Mouse (Mus musculus) skeletal muscle tissue, adult 2 months (tissue): ENCODE measurements around the gene Vmn1r221.
"Not testable (repeated sequence)": the region's sequence is repeated elsewhere in the genome, so short reads cannot be mapped to it uniquely, and the experiment has no call there.

ENCODE experiments used
- DNase-seq: peaks from one replicate; pipeline ENCODE4 v3.0.0-alpha.2; 2012; ENCODE audit warnings: low read depth, low spot score

The Vmn1r221 gene

DNA sequence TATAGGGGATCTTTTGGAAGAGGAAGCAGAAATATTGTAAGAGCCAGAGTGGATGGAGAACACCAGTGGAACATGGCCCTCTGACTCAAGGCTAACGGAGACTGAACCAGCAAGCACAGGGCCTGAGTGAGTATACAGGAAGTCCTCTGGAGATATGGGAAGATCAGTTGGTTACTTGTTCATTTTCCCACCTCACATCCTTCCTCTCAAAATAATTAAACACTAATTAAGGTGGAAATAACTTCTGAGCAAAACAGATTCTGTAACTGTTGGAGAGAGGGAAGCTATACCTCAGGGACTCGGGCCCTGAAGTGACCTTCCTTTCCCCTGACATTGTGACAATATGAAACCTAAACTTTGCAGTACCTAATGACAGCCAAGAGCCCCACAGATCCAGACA lies at the start of gene Vmn1r221:
Vmn1r221 (plus strand) TSS at position 301 of the 400 bp plus-strand sequence.
- not testable (repeated sequence) for DNase-seq

- DNase-seq = not testable (repeated sequence)
These were observed 47.5 kb upstream of the Vmn1r221 start for GRCm38 (mm10) chr13:23166471-23166870.

DNA sequence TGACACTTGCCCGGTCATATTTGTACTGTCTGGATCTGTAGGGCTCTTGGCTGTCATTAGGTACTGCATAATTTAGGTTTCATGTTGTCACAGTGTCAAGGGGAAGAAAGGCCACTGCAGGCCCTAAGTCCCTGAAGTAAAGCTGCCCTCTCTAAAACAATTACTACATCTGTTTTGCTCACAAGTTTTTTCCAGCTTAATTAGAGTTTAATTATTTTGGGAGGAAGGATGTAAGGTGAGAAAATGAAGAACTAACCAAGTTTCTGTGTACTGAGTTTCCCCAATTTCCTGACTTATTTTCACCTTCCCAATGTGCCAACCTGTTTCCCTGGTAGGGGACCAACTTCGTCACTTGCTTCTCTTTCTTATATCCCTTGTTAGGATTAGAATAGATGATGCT lies 26.1 kb upstream of the Vmn1r221 start, which contains the start of gene Vmn1r220:
Vmn1r220 (minus strand) TSS at position 101 of the 400 bp plus-strand sequence.
- no peak for DNase-seq

DNA sequence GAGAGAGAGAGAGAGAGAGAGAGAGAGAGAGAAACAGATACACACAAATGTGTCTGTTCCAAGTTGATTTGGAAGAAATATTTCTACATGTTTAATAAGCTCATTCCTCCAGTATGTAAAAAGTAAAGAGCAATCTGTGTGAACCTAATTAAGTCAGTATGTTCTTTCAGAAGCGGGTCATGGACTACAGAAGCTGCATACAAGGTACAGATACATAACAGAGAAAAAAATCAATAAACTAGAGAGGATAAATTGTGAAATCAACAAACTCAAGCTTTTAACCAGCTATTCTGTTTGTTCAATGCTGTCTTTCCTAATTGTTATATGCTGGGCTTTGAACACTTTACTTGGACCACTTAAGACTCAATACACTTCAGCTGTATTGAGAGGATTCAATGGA lies 10.0 kb upstream of the Vmn1r221 start:
- DNase-seq = not testable (repeated sequence)

DNA sequence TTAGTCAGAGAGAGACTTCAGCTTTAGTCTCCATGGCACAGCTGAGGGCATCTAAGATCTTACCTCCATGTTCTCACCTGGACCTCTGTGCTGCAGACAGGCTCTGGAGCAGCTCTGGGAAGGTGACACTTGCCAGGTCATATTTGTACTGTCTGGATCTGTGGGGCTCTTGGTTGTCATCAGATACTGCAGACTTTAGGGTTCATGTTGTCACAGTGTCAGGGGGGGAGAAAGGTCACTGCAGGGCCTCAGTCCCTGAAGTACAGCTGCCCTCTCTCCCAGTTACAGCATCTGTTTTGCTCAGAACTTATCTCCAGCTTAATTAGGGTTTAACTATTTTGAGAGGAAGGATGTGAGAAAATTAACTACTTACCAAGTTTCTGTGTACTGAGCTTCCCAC lies 21.9 kb downstream of the Vmn1r221 start, which contains the start of gene Vmn1r222:
Vmn1r222 (minus strand) TSS at position 101 of the 400 bp plus-strand sequence.
- not testable (repeated sequence) for DNase-seq

DNA sequence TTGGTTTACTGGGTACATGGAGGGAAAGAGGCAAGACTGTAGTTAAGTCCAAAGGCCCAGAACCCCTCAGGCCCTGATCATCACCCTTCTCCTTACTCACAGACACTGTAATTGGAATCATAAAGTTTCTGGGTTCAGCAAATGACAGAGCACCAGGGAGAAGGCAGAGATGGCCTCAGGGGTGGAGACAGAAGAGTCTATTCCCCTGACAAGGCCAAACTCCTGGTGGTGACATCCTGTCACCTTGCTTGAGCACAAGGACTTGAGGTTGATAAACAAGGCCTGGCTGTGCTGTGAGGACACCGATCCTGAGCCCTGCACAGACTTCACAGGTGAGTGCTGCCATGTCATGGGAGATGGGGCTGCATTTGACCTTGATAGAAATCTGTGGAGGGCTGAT lies 32.9 kb downstream of the Vmn1r221 start, which contains the start of gene Vmn1r223:
Vmn1r223 (plus strand) TSS at position 301 of the 400 bp plus-strand sequence.
- not testable (repeated sequence) for DNase-seq

GRCm38 (mm10) chr13:23258546-23259048 lies 44.7 kb downstream of the Vmn1r221 start:
- no peak for DNase-seq

DNA sequence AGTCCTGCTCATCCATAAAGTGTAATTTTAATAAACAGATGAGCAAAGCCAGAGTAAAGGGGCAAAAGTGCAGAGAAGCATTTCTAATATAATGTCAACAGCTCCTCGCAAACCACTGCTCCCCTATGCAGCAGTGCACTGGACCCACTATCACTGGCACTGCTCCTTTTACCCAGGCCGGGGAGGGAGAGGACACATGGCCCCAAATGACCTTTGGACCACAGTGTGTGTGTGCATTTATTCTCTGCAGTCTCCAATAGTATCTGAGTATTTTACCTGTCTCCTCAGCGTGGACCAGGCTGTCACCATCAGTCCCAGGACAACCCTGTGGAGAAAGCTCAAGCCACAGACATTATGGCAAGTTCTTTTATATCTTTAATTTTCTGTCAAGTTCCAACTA lies 54.7 kb downstream of the Vmn1r221 start:
- not testable (repeated sequence) for DNase-seq

- not testable (repeated sequence) for DNase-seq
These were observed 55.2 kb downstream of the Vmn1r221 start for GRCm38 (mm10) chr13:23269127-23269526.

DNA sequence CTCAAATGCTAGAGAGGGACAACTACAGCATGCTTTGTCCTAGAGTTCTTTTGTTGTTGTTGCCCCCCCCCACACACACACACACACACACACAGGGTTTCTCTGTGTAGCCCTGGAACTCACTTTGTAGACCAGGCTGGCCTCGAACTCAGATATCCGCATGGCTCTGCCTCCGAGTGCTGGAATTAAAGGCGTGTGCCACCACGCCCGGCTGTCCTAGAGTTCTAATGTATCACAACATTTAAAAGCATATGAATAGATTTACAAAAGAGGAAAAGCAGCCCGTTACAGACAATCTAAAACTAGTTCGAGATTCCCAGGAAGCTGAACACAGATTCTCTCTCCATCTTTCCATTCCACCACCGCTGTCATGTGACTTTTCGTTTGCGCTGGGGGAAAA lies 55.8 kb downstream of the Vmn1r221 start:
- no peak for DNase-seq

GRCm38 (mm10) chr13:23270321-23271101 lies 56.6 kb downstream of the Vmn1r221 start:
- DNase-seq = no peak
